Mouse (Mus musculus) liver, postnatal 0 days (tissue): ENCODE results near the gene Sema3a.

Source experiments
- CTCF ChIP-seq: sonication (generic); IDR thresholded peaks from 2 replicates; pipeline ENCODE4 v1.5.1; 2016; ENCODE audit warnings: antibody characterized with exemption, low read depth
- EP300 ChIP-seq: IDR thresholded peaks from 2 replicates; pipeline ENCODE4 v1.6.1; 2016; ENCODE audit warnings: antibody characterized with exemption, low read depth, mild to moderate bottlenecking

DNA sequence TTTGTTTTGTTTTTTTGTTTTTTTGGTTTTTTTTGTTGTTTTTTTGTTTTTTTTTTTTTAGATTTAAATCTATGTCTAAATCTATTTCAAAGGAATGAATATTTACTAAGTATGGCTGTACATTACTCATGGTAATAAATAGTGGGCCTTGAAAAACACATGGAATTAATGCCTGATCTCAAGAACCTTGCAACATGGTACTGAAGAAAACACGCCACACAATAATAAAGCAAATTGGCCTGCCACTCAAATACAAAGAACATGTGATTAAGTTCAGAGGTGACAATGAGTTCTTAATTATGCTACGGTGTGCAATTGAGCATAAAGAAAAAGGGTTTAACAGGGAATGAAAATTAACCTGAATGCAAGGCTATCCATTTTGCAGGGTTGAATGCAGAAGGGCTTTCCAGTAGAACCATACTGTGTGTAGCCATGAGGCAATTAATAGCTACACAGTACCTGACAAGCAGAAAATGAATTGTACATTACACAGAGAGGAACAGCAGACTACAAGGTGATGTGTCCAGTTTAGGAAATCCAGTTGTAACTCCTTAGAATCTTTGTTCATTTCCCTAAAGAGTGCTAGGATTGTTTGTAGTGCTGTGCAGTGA is 288.8 kb downstream of the Sema3a start:
- TF ChIP-seq CTCF (no peak), EP300 (no peak)
